Mouse (Mus musculus) heart, postnatal 4 days (tissue): ENCODE measurements around the gene Ak4. TPM values are rescaled to one million over a fixed set of nuclear protein-coding genes. Genes with fewer than 3 reads are reported as not detected.
"Not testable (repeated sequence)": the region's sequence is repeated elsewhere in the genome, so short reads cannot be mapped to it uniquely, and the experiment has no call there.

ENCODE experiments used
- DNase-seq: peaks from one replicate; pipeline ENCODE4 v3.0.0; 2021
- total RNA-seq, 2 experiments: library from RNA; stranded (reverse); gene quantifications; 2 replicates each; pipeline ENCODE4 v1.2.3; 2021

Ak4 gene
- total RNA-seq, 2 experiments from 2014 or later, result 16.2 to 17.4 TPM

- no peak for DNase-seq
These were observed 5.4 kb downstream of the Ak4 start for GRCm38 (mm10) chr4:101424495-101424894.

GRCm38 (mm10) chr4:101425119-101425518 lies 6.0 kb downstream of the Ak4 start:
- no peak for DNase-seq

- no peak for DNase-seq
These were observed 6.6 kb downstream of the Ak4 start for GRCm38 (mm10) chr4:101425666-101426065.

- DNase-seq, result no peak
These were observed 7.5 kb downstream of the Ak4 start for GRCm38 (mm10) chr4:101426566-101426965.

GRCm38 (mm10) chr4:101427886-101428680 lies 9.0 kb downstream of the Ak4 start:
- DNase-seq, result no peak

- DNase-seq, result no peak
These were observed 10.0 kb downstream of the Ak4 start for GRCm38 (mm10) chr4:101429073-101429472.

- no peak for DNase-seq
These were observed 10.9 kb downstream of the Ak4 start for GRCm38 (mm10) chr4:101430000-101430399.

GRCm38 (mm10) chr4:101436761-101437512 lies 17.9 kb downstream of the Ak4 start:
- peak; percentile 76 for DNase-seq

GRCm38 (mm10) chr4:101438271-101438670 lies 19.2 kb downstream of the Ak4 start:
- DNase-seq, result peak; percentile 73

GRCm38 (mm10) chr4:101439738-101440389 lies 20.8 kb downstream of the Ak4 start:
- DNase-seq, result peak; percentile 86

GRCm38 (mm10) chr4:101442791-101443190 lies 23.7 kb downstream of the Ak4 start:
- DNase-seq, result no peak

- no peak for DNase-seq
These were observed 24.4 kb downstream of the Ak4 start for GRCm38 (mm10) chr4:101443419-101443991.

GRCm38 (mm10) chr4:101445660-101446059 lies 26.6 kb downstream of the Ak4 start:
- DNase-seq, result no peak

- DNase-seq, result not testable (repeated sequence)
These were observed 27.5 kb downstream of the Ak4 start for GRCm38 (mm10) chr4:101446606-101447005.

GRCm38 (mm10) chr4:101448701-101449100 lies 29.6 kb downstream of the Ak4 start:
- no peak for DNase-seq

GRCm38 (mm10) chr4:101449344-101449743 lies 30.3 kb downstream of the Ak4 start:
- no peak for DNase-seq

GRCm38 (mm10) chr4:101450150-101450780 lies 31.2 kb downstream of the Ak4 start:
- DNase-seq, result peak; percentile 54

- no peak for DNase-seq
These were observed 32.0 kb downstream of the Ak4 start for GRCm38 (mm10) chr4:101451089-101451488.

- DNase-seq, result no peak
These were observed 33.8 kb downstream of the Ak4 start for GRCm38 (mm10) chr4:101452829-101453228.

GRCm38 (mm10) chr4:101457176-101457575 lies 38.1 kb downstream of the Ak4 start:
- no peak for DNase-seq

GRCm38 (mm10) chr4:101458341-101458740 lies 39.3 kb downstream of the Ak4 start:
- peak; percentile 70 for DNase-seq

GRCm38 (mm10) chr4:101459358-101459757 lies 40.3 kb downstream of the Ak4 start:
- DNase-seq, result no peak
